Mouse (Mus musculus): ENCODE data around the gene Ppp1r35. TPM values are rescaled to one million over a fixed set of nuclear protein-coding genes. Genes with fewer than 3 reads are reported as not detected.

The Ppp1r35 gene
- polyA plus RNA-seq, 1 experiment from 2014 or later, result 36.6 TPM

GRCm38 (mm10) chr5:137775587-137776290, 2.9 kb upstream of the Ppp1r35 start:
- no peak for ATAC-seq
- no peaks in the 10 kb centered on the region for H3K27me3 ChIP-seq (ENCODE audit: control insufficient read depth, insufficient read depth, low read depth, low read length)

DNA sequence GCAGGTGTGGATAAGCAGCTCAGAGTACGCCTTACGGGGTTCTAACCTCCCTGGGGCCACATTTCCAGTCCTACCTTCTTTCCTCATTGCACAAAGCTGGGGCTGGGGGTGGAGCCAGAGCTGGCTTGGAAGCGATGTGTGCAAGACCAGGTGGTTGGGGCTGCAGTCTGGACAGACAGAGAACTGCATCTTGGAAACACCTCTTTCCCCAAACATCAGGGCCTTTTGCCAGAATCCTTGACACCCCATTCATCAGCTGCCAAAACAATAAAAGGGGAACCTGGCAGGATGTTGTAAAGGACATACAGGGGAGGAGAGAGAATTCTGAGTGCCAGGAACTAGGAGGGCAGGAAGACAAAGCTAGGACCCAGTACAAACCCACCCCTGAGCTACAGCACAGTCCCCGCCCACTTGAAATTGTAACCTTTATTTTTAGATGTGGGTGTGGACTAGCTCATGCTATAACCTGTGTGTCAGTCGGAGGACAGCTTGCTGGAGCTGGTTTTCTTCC, 2.2 kb upstream of the Ppp1r35 start:
- Histone ChIP-seq H3K4me3 (ENCODE audit: low read depth, low read length) (no peak overlapping the region), H3K4me2 (ENCODE audit: low read length) (no peak overlapping the region), H3K9me3 (replicated peaks; ENCODE audit: control insufficient read depth, low read length, poor library complexity, severe bottlenecking) (no peaks in the 10 kb centered on the region), H3K4me1 (ENCODE audit: control insufficient read depth, insufficient read depth, low read length) (peaks cover 14% of the 10 kb centered on the region), H3K27me3 (ENCODE audit: control insufficient read depth, insufficient read depth, low read depth, low read length) (no peaks in the 10 kb centered on the region), H3K27ac (ENCODE audit: low read length) (no peak overlapping the region), H3K36me3 (ENCODE audit: control insufficient read depth, insufficient read depth, low read length) (no peaks in the 10 kb centered on the region), H3K9ac (ENCODE audit: low read depth, low read length) (no peak overlapping the region)
- WGBS, result 46% methylated on average over 5 of the region's 5 CpGs
- ATAC-seq, result no peak

More at GRCm38 (mm10) chr5:137775587-137776290, 2.9 kb upstream of the Ppp1r35 start:
- no peak overlapping the region for H3K4me2 ChIP-seq (ENCODE audit: low read length)
- H3K27ac ChIP-seq (ENCODE audit: low read length), result no peak overlapping the region
- H3K9me3 ChIP-seq (replicated peaks; ENCODE audit: control insufficient read depth, low read length, poor library complexity, severe bottlenecking), result no peaks in the 10 kb centered on the region
- no peaks in the 10 kb centered on the region for H3K36me3 ChIP-seq (ENCODE audit: control insufficient read depth, insufficient read depth, low read length)
- no peak overlapping the region for H3K9ac ChIP-seq (ENCODE audit: low read depth, low read length)
- no peak overlapping the region for H3K4me3 ChIP-seq (ENCODE audit: low read depth, low read length)
- peaks cover 13% of the 10 kb centered on the region for H3K4me1 ChIP-seq (ENCODE audit: control insufficient read depth, insufficient read depth, low read length)
- 89% methylated on average over 2 of the region's 2 CpGs for whole genome bisulfite sequencing

- no peaks in the 10 kb centered on the region for H3K27me3 ChIP-seq (ENCODE audit: control insufficient read depth, insufficient read depth, low read depth, low read length)
- H3K9ac ChIP-seq (ENCODE audit: low read depth, low read length), result no peak overlapping the region
- H3K4me2 ChIP-seq (ENCODE audit: low read length), result no peak overlapping the region
- H3K9me3 ChIP-seq (replicated peaks; ENCODE audit: control insufficient read depth, low read length, poor library complexity, severe bottlenecking), result no peaks in the 10 kb centered on the region
- peaks cover 21% of the 10 kb centered on the region for H3K4me1 ChIP-seq (ENCODE audit: control insufficient read depth, insufficient read depth, low read length)
- H3K36me3 ChIP-seq (ENCODE audit: control insufficient read depth, insufficient read depth, low read length), result peaks cover 9% of the 10 kb centered on the region
- no peak for ATAC-seq
- WGBS, result 89% methylated on average over 7 of the region's 7 CpGs
- no peak overlapping the region for H3K4me3 ChIP-seq (ENCODE audit: low read depth, low read length)
- peak overlapping the region; percentile 87; the same call in 1 of the 2 replicates for H3K27ac ChIP-seq (ENCODE audit: low read length)
Measured at GRCm38 (mm10) chr5:137777267-137777845, 1.3 kb upstream of the Ppp1r35 start.

DNA sequence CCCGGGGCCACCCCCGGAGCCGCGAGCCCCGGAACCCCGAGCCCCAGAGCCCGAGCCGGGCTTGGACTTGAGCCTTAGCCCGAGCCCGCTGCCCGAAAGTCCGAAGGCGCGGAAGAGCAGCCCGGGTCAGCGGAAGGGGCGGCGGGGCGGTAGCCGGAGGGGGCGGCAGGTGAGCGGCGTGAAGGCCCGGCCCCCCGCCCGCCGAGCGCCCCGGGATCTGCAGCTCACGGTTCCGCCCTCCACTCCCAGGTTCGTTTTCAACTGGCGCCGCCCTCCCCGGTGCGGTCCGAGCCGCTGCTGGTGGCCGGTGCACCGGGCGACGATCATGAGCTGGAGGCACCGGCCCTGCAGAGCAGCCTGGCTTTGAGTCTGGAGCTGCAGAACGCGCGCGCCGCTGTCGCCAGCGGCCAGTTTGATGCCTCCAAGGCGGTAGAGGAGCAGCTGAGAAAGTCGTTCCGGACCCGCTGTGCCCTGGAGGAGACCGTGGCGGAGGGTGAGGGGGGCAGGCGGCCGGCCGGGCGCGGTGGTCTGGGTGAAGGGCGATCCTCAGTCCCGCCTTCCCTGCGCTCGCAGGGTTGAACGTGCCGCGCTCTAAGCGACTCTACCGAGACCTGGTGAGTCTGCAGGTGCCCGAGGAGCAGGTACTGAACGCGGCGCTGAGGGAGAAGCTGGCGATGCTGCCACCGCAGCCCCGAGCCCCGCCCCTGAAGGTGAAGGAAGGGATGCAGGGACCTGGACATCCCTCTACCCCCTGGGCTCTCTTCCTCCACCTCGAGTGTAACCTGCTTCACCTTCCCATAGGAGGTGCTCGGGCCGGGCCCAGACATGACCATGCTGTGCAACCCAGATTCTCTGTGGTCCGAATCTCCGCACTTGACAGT, 644 bp downstream of the Ppp1r35 start:
- WGBS, result under 1% methylated on average over 68 of the region's 83 CpGs
- peak; percentile 34 for ATAC-seq
- Histone ChIP-seq H3K27ac (ENCODE audit: low read length) (peak overlapping the region; percentile 87), H3K9ac (ENCODE audit: low read depth, low read length) (peak overlapping the region; percentile 88), H3K9me3 (replicated peaks; ENCODE audit: control insufficient read depth, low read length, poor library complexity, severe bottlenecking) (no peaks in the 10 kb centered on the region), H3K4me1 (ENCODE audit: control insufficient read depth, insufficient read depth, low read length) (peaks cover 37% of the 10 kb centered on the region), H3K36me3 (ENCODE audit: control insufficient read depth, insufficient read depth, low read length) (peaks cover 17% of the 10 kb centered on the region), H3K4me2 (ENCODE audit: low read length) (peak overlapping the region; percentile 97), H3K27me3 (ENCODE audit: control insufficient read depth, insufficient read depth, low read depth, low read length) (no peaks in the 10 kb centered on the region), H3K4me3 (ENCODE audit: low read depth, low read length) (peak overlapping the region; percentile 79)

DNA sequence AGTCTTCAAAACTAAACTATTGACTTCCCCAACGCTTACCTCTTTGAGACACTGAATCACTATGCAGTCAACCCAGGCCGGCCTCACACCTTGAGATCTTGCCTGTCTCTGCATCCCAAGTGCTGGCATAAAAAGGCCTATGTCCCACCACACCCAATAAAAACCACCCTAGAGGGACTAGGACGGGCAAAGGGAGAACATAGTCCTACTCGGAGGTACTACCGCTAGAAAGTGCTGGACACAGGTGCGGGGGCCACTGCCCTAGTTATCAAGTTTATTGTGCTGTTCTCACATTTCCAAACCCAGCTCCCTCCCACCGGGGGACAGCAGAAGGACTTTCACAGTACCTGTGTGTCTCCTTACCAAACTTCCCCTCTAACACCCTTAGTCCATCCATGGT, 3.0 kb downstream of the Ppp1r35 start:
- no peaks in the 10 kb centered on the region for H3K27me3 ChIP-seq (ENCODE audit: control insufficient read depth, insufficient read depth, low read depth, low read length)
- no peaks in the 10 kb centered on the region for H3K9me3 ChIP-seq (replicated peaks; ENCODE audit: control insufficient read depth, low read length, poor library complexity, severe bottlenecking)
- H3K4me1 ChIP-seq (ENCODE audit: control insufficient read depth, insufficient read depth, low read length), result peaks cover 48% of the 10 kb centered on the region
- no peak overlapping the region for H3K4me3 ChIP-seq (ENCODE audit: low read depth, low read length)
- 92% methylated on average over 7 of the region's 7 CpGs for WGBS
- no peak overlapping the region for H3K9ac ChIP-seq (ENCODE audit: low read depth, low read length)
- peaks cover 17% of the 10 kb centered on the region for H3K36me3 ChIP-seq (ENCODE audit: control insufficient read depth, insufficient read depth, low read length)
- no peak for ATAC-seq
- H3K4me2 ChIP-seq (ENCODE audit: low read length), result no peak overlapping the region
- H3K27ac ChIP-seq (ENCODE audit: low read length), result no peak overlapping the region

DNA sequence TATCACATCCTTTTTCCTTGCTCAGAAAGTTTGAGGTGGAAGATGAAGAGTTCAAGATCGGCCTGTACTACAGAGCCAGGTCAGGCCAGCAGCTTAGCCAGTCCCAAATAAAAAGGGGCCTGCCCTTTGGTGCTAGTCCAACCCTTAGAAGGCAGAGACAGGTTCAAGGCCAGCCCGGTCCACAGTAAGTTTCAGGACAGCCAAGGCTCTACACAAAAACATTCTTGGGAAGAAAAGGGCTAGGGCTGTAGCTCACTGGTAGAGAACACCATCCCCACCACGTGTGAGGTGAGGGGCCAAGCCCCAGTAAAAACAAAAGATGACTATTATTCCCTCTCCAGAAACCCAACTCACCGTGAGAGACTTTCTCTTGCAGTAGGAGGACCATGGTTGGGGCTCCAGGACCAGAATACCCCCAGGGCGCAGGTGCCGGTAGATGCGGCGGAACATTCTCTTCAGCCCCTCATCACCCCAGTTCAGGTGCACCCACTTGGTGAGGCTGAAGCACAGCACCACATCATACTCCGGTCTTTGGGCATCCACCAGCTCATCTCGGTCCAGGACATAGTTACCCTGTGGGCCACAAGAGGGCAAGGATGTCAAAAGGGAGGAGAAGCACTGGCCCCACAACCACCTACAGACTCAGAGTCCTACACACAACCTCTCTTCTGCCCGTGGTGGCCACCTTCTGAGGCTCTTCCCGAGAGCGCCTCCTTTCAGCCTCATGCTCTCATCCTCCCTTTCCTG, 4.3 kb downstream of the Ppp1r35 start:
- Histone ChIP-seq H3K36me3 (ENCODE audit: control insufficient read depth, insufficient read depth, low read length) (peaks cover 17% of the 10 kb centered on the region), H3K9ac (ENCODE audit: low read depth, low read length) (peak overlapping the region; percentile 91), H3K4me2 (ENCODE audit: low read length) (peak overlapping the region; percentile 90), H3K27me3 (ENCODE audit: control insufficient read depth, insufficient read depth, low read depth, low read length) (no peaks in the 10 kb centered on the region), H3K9me3 (replicated peaks; ENCODE audit: control insufficient read depth, low read length, poor library complexity, severe bottlenecking) (no peaks in the 10 kb centered on the region), H3K4me1 (ENCODE audit: control insufficient read depth, insufficient read depth, low read length) (peaks cover 51% of the 10 kb centered on the region), H3K4me3 (ENCODE audit: low read depth, low read length) (peak overlapping the region; percentile 79), H3K27ac (ENCODE audit: low read length) (no peak overlapping the region)
- 82% methylated on average over 13 of the region's 13 CpGs for WGBS
- no peak for ATAC-seq

- Histone ChIP-seq H3K9ac (ENCODE audit: low read depth, low read length) (peak overlapping the region; percentile 91), H3K27me3 (ENCODE audit: control insufficient read depth, insufficient read depth, low read depth, low read length) (no peaks in the 10 kb centered on the region), H3K4me1 (ENCODE audit: control insufficient read depth, insufficient read depth, low read length) (peaks cover 54% of the 10 kb centered on the region), H3K9me3 (replicated peaks; ENCODE audit: control insufficient read depth, low read length, poor library complexity, severe bottlenecking) (no peaks in the 10 kb centered on the region), H3K27ac (ENCODE audit: low read length) (no peak overlapping the region; the same call in 1 of the 2 replicates), H3K4me3 (ENCODE audit: low read depth, low read length) (peak overlapping the region; percentile 79), H3K36me3 (ENCODE audit: control insufficient read depth, insufficient read depth, low read length) (peaks cover 17% of the 10 kb centered on the region), H3K4me2 (ENCODE audit: low read length) (peak overlapping the region; percentile 90)
- ATAC-seq, result no peak
- WGBS, result 72% methylated on average over 9 of the region's 9 CpGs
Measured at GRCm38 (mm10) chr5:137783901-137784540, 5.4 kb downstream of the Ppp1r35 start.

DNA sequence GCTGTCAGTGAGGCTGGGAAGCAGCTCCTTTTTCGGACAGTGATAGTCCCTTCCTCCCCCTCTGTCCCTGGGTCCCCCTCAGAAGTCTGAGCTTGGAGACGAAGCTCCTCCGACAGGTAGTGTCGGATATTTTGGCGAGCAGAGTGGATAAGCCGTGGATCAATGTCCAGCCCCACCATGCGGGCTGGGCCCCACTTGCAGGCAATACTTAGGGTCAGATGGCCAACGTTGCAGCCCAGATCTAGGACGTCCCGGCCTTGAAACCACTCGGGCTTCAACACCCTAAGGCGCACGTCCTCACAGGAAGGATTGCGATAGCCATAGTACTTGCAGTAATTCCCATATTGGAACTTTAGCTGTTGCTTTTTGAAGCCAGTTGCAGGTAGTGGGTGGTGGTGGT, 5.9 kb downstream of the Ppp1r35 start:
- Histone ChIP-seq H3K4me3 (ENCODE audit: low read depth, low read length) (peak overlapping the region; percentile 79), H3K9me3 (replicated peaks; ENCODE audit: control insufficient read depth, low read length, poor library complexity, severe bottlenecking) (no peaks in the 10 kb centered on the region), H3K27ac (ENCODE audit: low read length) (peak overlapping the region; percentile 96), H3K27me3 (ENCODE audit: control insufficient read depth, insufficient read depth, low read depth, low read length) (no peaks in the 10 kb centered on the region), H3K4me2 (ENCODE audit: low read length) (peak overlapping the region; percentile 90), H3K36me3 (ENCODE audit: control insufficient read depth, insufficient read depth, low read length) (peaks cover 17% of the 10 kb centered on the region), H3K4me1 (ENCODE audit: control insufficient read depth, insufficient read depth, low read length) (peaks cover 53% of the 10 kb centered on the region), H3K9ac (ENCODE audit: low read depth, low read length) (peak overlapping the region; percentile 91)
- ATAC-seq, result no peak
- WGBS, result 84% methylated on average over 14 of the region's 14 CpGs

Measured in midbrain, embryonic 16.5 days (tissue).